Mouse (Mus musculus): ENCODE measurements around the gene Ppy. TPM values are rescaled to one million over a fixed set of nuclear protein-coding genes. Genes with fewer than 3 reads are reported as not detected.
A peak's percentile ranks its signal among the peaks of the same experiment; 100 is the strongest.

Gene Ppy
- not detected in 2 replicates for polyA plus RNA-seq (2016; fragmentation: Nextera tagmentation; extraction: Ambion mirVana)

DNA sequence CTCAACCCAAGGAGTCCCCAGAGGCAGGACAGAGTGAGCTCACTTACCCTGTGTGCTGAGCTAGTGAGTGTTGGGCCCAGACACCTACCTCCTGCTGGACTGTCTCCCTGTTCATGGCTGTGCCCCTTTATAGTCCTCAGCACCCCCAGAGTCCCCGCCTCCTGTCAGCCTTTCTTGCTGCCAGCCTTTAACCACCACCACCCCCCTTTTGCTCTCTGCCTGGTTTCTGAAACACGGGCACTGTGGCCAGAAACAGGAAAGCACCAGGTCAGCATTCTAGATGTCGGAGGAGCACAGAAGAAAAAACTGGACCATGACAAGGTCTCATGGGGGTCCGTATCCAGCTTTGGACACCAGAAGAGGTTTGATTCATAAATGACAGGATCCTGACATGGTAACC is at the start of gene Ppy:
Ppy (minus strand) TSS at position 101 of the 400 bp plus-strand sequence.
- Histone ChIP-seq H3K36me3 (no peaks in the 10 kb centered on the region), H3K9me3 (no peaks in the 10 kb centered on the region), H3K27me3 (peaks cover 69% of the 10 kb centered on the region), H3K4me3 (no peak within 1 kb of the TSS), H3K4me1 (peaks cover 13% of the 10 kb centered on the region), H3K27ac (replicated peaks) (no peak within 1 kb of the TSS), H3K4me2 (replicated peaks) (no peak within 1 kb of the TSS), H3K9ac (replicated peaks) (0 out of 2 replicates have a peak within 1 kb of the TSS, but pooled peaks have one; percentile 12)
- WGBS: 77% methylated on average over 4 of the region's 4 CpGs
- ATAC-seq (ENCODE audit: low FRiP score, low read depth): no peak

DNA sequence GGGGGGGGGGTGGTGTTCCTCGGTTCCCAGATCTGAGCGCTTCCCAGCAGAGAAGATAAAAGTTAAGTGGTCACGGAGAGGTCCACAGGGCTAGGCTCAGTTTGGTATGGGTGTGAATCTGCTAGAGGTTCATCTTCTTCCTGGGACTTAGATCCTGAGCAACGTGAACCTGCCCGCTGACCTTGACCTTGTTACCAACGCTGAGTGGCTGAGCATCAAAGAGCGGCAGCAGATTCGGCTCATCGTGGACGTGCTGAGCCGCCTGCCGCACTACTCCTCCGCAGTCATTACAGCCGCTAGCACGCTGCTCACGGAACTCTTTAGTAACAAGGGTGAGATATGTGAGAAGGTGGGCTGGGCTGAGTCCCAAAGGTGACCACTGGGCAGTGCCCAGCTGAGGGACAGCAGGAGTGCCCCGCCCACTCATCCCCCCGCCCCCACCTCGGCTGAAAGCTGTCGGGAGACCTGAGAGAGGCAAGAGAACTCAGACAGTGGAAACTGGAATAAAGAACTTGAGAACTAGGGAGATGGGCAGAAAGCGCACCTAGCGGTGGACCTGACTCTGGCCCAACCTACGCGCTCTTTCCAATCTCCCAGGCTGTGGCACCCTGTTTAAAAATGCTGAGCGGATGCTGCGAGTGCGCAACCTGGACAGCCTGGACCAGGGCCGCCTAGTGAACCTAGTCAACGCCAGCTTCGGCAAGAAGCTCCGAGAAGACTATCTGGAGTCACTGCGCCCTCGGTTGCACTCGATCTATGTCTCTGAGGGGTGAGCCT is 46.3 kb upstream of the Ppy start:
- Histone ChIP-seq H3K36me3 (0 out of 2 replicates have a peak, but pooled peaks cover under 1% of the 10 kb centered on the region), H3K9me3 (no peaks in the 10 kb centered on the region), H3K27ac (replicated peaks) (no peak overlapping the region), H3K27me3 (peaks cover 74% of the 10 kb centered on the region), H3K4me3 (no peak overlapping the region), H3K9ac (replicated peaks) (no peak overlapping the region), H3K4me1 (peaks cover 16% of the 10 kb centered on the region; the same call in 1 of the 2 replicates), H3K4me2 (replicated peaks) (no peak overlapping the region)
- ATAC-seq (ENCODE audit: low FRiP score, low read depth): no peak
- 14% methylated on average over 34 of the region's 34 CpGs for WGBS

DNA sequence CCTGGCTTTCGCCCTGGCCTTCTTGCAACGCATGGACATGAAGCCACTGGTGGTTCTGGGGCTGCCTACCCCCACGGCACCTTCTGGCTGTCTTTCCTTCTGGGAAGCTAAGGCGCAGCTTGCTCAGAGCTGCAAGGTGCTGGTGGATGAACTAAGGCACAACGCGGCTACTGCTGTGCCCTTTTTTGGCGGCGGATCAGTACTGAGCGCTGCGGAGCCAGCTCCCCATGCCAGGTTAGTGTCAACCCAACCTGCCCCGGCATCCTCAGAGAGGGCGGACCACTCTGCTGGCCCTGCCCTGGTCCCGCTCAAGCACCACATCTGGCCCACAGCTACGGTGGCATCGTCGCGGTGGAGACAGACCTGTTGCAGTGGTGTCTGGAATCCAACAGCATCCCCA is 45.4 kb upstream of the Ppy start:
- Histone ChIP-seq H3K36me3 (no peaks in the 10 kb centered on the region), H3K27me3 (peaks cover 78% of the 10 kb centered on the region), H3K4me1 (peaks cover 16% of the 10 kb centered on the region; the same call in 1 of the 2 replicates), H3K4me3 (no peak overlapping the region), H3K9ac (replicated peaks) (no peak overlapping the region), H3K9me3 (no peaks in the 10 kb centered on the region), H3K4me2 (replicated peaks) (no peak overlapping the region), H3K27ac (replicated peaks) (no peak overlapping the region)
- no peak for ATAC-seq (ENCODE audit: low FRiP score, low read depth)
- WGBS: 10% methylated on average over 17 of the region's 17 CpGs

DNA sequence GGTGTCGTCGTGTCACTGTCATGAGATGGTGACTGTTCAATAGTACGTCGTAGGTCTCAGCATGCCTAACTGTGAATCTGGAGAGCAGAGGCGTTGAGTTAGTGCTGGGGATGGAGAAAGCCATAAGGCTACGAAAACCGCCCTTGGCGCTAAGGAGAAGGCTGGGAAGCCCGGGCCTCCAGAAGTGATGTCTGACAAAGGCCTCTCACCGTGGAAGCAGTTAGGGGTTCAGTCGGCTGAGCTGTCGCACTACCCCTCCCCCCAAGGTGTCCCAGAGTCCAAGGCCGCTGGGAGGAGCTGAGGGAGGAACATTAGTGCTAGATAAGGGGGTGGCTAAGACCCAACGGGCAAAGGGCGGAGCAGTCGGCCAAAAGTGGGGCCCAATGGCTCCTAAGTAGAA is 44.9 kb upstream of the Ppy start:
- no peak overlapping the region for H3K4me3 ChIP-seq
- no peaks in the 10 kb centered on the region for H3K9me3 ChIP-seq
- 4% methylated on average over 16 of the region's 16 CpGs for WGBS
- peak overlapping the region; percentile 42 for H3K4me2 ChIP-seq (replicated peaks)
- peaks cover 78% of the 10 kb centered on the region for H3K27me3 ChIP-seq
- H3K36me3 ChIP-seq: no peaks in the 10 kb centered on the region
- no peak overlapping the region for H3K9ac ChIP-seq (replicated peaks)
- peaks cover 16% of the 10 kb centered on the region; the same call in 1 of the 2 replicates for H3K4me1 ChIP-seq
- no peak for ATAC-seq (ENCODE audit: low FRiP score, low read depth)
- no peak overlapping the region for H3K27ac ChIP-seq (replicated peaks)

DNA sequence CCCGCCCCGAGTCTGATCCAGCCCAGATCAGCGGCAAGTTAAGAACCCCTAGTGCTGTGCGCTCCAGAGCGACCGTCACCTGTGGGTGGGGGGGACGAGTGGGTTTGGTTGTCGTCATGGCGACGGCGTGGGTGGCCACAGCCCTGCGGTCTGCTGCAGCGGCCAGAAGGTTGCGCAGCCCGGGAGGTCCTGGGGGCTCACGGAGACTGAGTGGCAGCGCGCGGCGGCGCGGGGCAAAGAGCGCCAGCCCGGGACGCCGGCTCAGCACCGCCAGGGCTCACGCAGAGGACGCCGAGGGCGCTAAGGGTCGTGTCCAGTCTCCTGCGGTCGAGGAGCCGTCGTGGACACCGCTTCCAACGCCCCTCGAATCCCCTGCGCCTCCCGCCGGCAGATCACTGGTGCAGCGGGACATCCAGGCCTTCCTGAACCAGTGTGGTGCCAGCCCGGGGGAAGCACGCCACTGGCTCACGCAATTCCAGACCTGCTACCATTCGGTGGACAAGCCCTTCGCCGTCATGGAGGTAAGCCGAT is 44.4 kb upstream of the Ppy start, which contains the start of gene Nags:
Nags (plus strand) TSS at position 43 of the 531 bp plus-strand sequence.
- no peak for ATAC-seq (ENCODE audit: low FRiP score, low read depth)
- Histone ChIP-seq H3K4me2 (replicated peaks) (peak within 1 kb of the TSS; percentile 42), H3K27ac (replicated peaks) (no peak within 1 kb of the TSS), H3K4me1 (peaks cover 16% of the 10 kb centered on the region; the same call in 1 of the 2 replicates), H3K4me3 (peak within 1 kb of the TSS; percentile 27), H3K9me3 (no peaks in the 10 kb centered on the region), H3K36me3 (no peaks in the 10 kb centered on the region), H3K9ac (replicated peaks) (0 out of 2 replicates have a peak within 1 kb of the TSS, but pooled peaks have one; percentile 11), H3K27me3 (peaks cover 78% of the 10 kb centered on the region)
- 1% methylated on average over 46 of the region's 50 CpGs for WGBS

DNA sequence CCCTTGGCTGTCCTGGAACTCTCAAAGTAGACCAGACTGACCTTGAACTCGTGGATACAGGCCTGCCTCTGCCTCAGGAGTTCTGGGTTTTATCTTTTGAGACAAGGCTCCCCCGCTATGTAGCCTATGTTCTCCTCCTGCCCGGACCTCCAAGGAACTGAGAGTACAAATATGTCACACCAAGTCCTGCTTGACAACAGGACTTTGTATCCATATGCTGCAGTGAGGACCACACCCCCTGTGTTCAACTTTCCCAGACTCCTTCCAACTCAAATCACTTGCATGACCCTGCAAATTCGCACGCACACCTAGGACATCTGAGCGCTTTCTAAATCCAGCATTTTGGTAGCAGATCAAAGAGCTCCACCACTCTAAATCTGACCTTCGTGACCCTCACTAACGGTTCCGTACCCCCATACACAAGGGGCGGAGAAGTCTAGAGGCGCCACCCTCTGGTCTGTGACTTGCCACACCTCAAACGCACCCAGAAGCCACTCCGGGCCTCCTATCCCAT is 43.9 kb upstream of the Ppy start:
- 25% methylated on average over 13 of the region's 13 CpGs for WGBS
- ATAC-seq (ENCODE audit: low FRiP score, low read depth): no peak
- H3K27ac ChIP-seq (replicated peaks): no peak overlapping the region

DNA sequence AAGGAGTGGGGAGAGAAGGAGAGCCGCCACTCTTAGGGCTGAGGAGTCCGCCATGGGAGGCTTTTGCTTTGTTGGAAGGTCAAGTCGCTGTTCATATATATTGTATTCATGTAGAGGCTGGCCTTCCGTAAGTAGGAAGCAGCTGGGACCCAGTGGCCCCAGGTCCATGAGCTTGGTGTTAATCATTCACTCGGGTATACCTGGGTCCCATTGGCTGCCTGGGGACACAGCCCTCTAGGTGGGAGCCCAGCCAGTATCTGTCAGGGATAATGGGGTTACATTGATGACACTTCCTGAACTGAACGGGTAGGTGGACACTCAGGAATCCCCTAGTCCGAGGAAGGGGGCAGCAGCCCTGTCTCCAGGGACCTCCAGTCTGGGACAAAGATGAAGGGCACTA is 41.2 kb upstream of the Ppy start:
- Histone ChIP-seq H3K4me2 (replicated peaks) (no peak overlapping the region), H3K36me3 (no peaks in the 10 kb centered on the region), H3K4me1 (peaks cover 16% of the 10 kb centered on the region; the same call in 1 of the 2 replicates), H3K27me3 (peaks cover 60% of the 10 kb centered on the region), H3K4me3 (no peak overlapping the region), H3K9me3 (no peaks in the 10 kb centered on the region), H3K9ac (replicated peaks) (no peak overlapping the region), H3K27ac (replicated peaks) (no peak overlapping the region)
- 70% methylated on average over 7 of the region's 7 CpGs for WGBS
- no peak for ATAC-seq (ENCODE audit: low FRiP score, low read depth)

More for the DNA sequence above, 43.9 kb upstream of the Ppy start:
- peak overlapping the region; percentile 27; the same call in 1 of the 2 replicates for H3K4me3 ChIP-seq
- no peaks in the 10 kb centered on the region for H3K9me3 ChIP-seq
- H3K4me1 ChIP-seq: peaks cover 16% of the 10 kb centered on the region; the same call in 1 of the 2 replicates
- peaks cover 78% of the 10 kb centered on the region for H3K27me3 ChIP-seq
- H3K4me2 ChIP-seq (replicated peaks): peak overlapping the region; percentile 42
- no peaks in the 10 kb centered on the region for H3K36me3 ChIP-seq
- H3K9ac ChIP-seq (replicated peaks): no peak overlapping the region

DNA sequence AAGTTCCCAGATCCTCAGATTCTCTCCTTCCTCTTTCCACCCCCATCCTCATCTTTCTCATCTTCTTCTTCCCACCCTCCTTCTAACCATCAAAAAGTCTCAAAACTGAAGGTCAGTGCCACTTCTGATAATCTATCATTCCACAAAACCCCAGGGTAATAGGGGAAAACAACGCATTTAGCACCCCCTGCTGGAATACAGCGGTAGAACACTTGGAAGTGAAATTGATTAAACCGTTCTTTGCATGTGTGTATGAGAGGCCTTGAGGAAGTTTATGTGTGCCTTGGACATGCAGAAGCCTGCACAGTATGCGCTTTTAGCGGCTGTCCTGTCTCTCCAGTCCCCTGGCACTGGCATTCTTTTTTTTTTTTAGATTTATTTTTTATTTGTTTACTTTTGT is 39.4 kb upstream of the Ppy start:
- H3K4me2 ChIP-seq (replicated peaks): no peak overlapping the region
- peaks cover 48% of the 10 kb centered on the region for H3K27me3 ChIP-seq
- no peaks in the 10 kb centered on the region for H3K9me3 ChIP-seq
- no peak overlapping the region for H3K9ac ChIP-seq (replicated peaks)
- H3K4me1 ChIP-seq: peaks cover 3% of the 10 kb centered on the region; the same call in 1 of the 2 replicates
- 5% methylated on average over 5 of the region's 5 CpGs for WGBS
- ATAC-seq (ENCODE audit: low FRiP score, low read depth): no peak
- H3K36me3 ChIP-seq: no peaks in the 10 kb centered on the region
- H3K27ac ChIP-seq (replicated peaks): no peak overlapping the region
- H3K4me3 ChIP-seq: no peak overlapping the region

DNA sequence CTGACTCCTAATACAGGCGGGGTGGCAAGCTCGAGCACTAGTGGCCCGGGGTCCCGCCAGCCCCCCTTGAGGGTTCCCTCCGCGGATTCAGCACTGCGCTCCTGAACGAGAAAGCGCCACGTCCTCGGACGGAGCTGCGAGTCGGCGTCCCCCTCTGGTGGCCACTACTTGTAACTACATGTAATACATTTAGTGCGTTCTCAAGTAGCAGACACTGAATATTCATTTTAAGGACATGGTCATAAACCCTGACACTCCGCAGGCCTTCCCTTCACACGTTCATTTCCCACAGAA is 37.3 kb upstream of the Ppy start:
- Histone ChIP-seq H3K4me2 (replicated peaks) (peak overlapping the region; percentile 47), H3K27me3 (peaks cover 32% of the 10 kb centered on the region), H3K9me3 (no peaks in the 10 kb centered on the region), H3K9ac (replicated peaks) (no peak overlapping the region), H3K36me3 (no peaks in the 10 kb centered on the region), H3K27ac (replicated peaks) (no peak overlapping the region), H3K4me3 (peak overlapping the region; percentile 12; the same call in 1 of the 2 replicates), H3K4me1 (peaks cover 9% of the 10 kb centered on the region)
- 0 out of 2 replicates have a peak, but pooled peaks have one; percentile 44 for ATAC-seq (ENCODE audit: low FRiP score, low read depth)
- under 1% methylated on average over 18 of the region's 18 CpGs for WGBS

DNA sequence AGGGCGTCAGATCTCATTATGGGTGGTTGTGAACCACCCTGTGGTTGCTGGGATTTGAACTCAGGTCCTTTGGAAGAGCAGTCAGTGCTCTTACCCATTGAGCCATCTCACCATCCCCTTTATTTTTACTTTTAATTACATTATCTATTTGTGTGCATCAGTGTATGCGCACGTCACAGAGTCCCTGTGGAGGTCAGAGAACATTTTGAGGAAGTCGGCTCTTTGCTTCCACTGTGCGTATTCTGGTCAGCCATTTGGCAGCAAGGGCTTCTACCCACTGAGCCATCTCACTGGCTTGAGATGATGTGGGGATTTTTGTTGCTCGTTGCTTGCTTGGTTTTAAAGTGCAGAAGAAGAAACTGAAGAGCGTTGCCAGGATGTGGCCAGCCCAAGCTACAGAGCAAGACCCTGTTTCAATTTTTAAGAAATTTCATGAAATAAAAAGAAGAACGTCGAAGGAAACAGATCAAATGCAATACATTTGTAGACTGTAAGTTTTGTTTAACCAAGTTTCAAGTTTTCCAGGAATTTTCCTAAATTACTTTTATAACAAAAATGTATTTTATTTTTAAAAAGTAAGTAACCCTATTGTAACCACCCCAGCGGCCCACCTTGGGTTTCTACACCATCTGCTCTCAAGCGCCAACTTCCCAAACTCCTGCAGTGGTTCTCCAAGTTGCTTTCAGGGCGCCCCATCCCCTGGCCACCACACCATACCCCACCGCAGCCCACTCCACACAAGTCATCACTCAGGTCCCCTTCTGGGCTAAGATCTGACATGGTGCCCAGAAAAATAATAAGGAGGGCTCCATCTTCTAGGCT is 36.7 kb upstream of the Ppy start:
- H3K4me2 ChIP-seq (replicated peaks): peak overlapping the region; percentile 47
- H3K27ac ChIP-seq (replicated peaks): no peak overlapping the region
- H3K36me3 ChIP-seq: no peaks in the 10 kb centered on the region
- peak overlapping the region; percentile 12; the same call in 1 of the 2 replicates for H3K4me3 ChIP-seq
- peaks cover 26% of the 10 kb centered on the region for H3K27me3 ChIP-seq
- WGBS: 48% methylated on average over 13 of the region's 13 CpGs
- no peaks in the 10 kb centered on the region for H3K9me3 ChIP-seq
- 0 out of 2 replicates have a peak, but pooled peaks have one; percentile 16 for ATAC-seq (ENCODE audit: low FRiP score, low read depth)
- H3K4me1 ChIP-seq: peaks cover 9% of the 10 kb centered on the region
- no peak overlapping the region for H3K9ac ChIP-seq (replicated peaks)

DNA sequence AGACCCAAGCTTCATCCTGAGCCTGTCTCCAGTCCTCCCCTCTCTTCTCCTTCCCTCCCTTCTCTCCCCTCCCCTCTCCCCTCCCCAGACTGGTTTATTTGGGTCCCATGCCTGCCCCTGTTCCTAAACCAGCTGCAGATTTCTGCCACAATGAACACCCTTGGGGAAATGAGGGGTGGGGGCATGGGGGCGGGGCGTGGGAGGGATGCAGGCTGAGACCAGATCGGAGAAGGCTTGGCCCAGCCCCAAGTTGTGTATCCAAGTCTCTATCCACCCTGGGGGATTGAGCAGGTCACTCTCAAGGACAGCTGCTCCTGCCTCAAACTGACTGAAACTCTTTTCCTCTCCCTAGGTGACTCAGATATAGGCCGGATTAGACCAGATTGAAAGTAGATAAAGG is 33.4 kb upstream of the Ppy start:
- Histone ChIP-seq H3K36me3 (no peaks in the 10 kb centered on the region), H3K9ac (replicated peaks) (no peak overlapping the region), H3K27me3 (peaks cover 18% of the 10 kb centered on the region), H3K4me3 (no peak overlapping the region), H3K27ac (replicated peaks) (no peak overlapping the region; the same call in 1 of the 2 replicates), H3K4me2 (replicated peaks) (no peak overlapping the region), H3K9me3 (no peaks in the 10 kb centered on the region), H3K4me1 (peaks cover 9% of the 10 kb centered on the region)
- no peak for ATAC-seq (ENCODE audit: low FRiP score, low read depth)
- WGBS: 24% methylated on average over 4 of the region's 4 CpGs

All from midbrain, embryonic 12.5 days (tissue).